Mouse (Mus musculus) heart, embryonic 15.5 days (tissue): ENCODE measurements at regions not wholly inside any gene's neighbourhood (a gene's known extent, or its start where the extent isn't known, plus 50 kb on each side); places are given as distances from the start of the nearest gene placed in this dataset.

Experiments
- ATAC-seq: fragments of 200-750 bp; cut with Nextera tagmentation; replicated peaks from 2 replicates; pipeline ENCODE4 v1.8.0; 2017; ENCODE audit warnings: low read depth, moderate TSS enrichment; ENCODE audit not compliant: insufficient number of reproducible peaks, insufficient read depth, low FRiP score
- H3K27ac ChIP-seq: fragments of 300-500 bp; sonication (generic); 2 replicates; pipeline ENCODE4 v1.5.1; 2015; ENCODE audit warnings: mild to moderate bottlenecking, inconsistent platforms
- H3K27me3 ChIP-seq: fragments of 300-500 bp; sonication (generic); 2 replicates; pipeline ENCODE4 v1.6.1; 2015; ENCODE audit warnings: inconsistent platforms
- H3K36me3 ChIP-seq: fragments of 300-500 bp; sonication (generic); 2 replicates; pipeline ENCODE4 v1.6.1; 2015; ENCODE audit warnings: mild to moderate bottlenecking, inconsistent platforms
- H3K4me1 ChIP-seq: fragments of 300-500 bp; sonication (generic); replicated peaks from 2 replicates; pipeline ENCODE4 v1.6.1; 2015; ENCODE audit warnings: inconsistent platforms
- H3K4me2 ChIP-seq: fragments of 300-500 bp; sonication (generic); 2 replicates; pipeline ENCODE4 v1.6.1; 2015; ENCODE audit warnings: inconsistent platforms, mild to moderate bottlenecking, moderate library complexity
- H3K4me3 ChIP-seq: fragments of 300-500 bp; sonication (generic); 2 replicates; pipeline ENCODE4 v1.5.1; 2015; ENCODE audit warnings: mild to moderate bottlenecking, inconsistent platforms
- H3K9ac ChIP-seq: fragments of 300-500 bp; sonication (generic); 2 replicates; pipeline ENCODE4 v1.6.1; 2015; ENCODE audit warnings: mild to moderate bottlenecking, inconsistent platforms
- H3K9me3 ChIP-seq: fragments of 300-500 bp; sonication (generic); replicated peaks from 2 replicates; pipeline ENCODE4 v1.6.1; 2016; ENCODE audit warnings: inconsistent platforms
- WGBS: fragments of 180-500 bp; shearing (Covaris S2); methylation state at CpG from one replicate; pipeline ENCODE4 v1.1.7; 2015; ENCODE audit warnings: mixed read lengths; 5-methylcytosine and 5-hydroxymethylcytosine counted together

DNA sequence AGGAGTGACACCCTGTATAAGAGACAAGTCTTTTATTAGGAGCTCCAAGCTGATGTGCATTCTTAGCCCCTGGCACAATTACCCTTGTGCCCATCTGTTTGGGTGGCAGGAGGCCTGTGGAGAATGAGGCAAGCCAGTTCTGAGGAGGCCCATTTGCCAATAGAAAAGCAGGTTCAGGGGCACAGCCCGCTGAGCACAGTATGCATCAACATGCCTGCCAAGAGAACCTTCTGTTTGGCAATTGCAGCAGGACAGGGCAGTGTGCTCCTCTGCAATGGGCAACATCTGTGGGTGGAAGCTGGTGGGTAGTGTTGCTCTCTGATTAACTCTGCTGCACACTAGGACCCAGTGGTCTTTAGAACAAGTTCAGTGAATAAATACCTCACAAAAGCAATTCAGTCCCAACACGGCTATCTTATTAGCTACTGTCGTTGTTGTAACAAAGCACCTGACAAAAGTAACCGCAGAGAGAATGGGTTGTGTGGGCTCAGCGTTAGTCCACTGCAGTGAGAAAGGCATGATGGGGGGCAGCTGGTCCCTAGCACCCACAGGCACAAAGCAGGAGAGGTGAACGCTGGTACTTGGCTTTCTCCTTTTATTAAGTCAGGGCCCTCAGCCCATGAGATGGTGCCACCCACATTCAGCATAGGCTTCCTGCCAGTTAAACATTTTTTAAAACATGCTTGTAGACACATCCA lies 187.3 kb upstream of the Tas2r119 start:
- no peak for ATAC-seq
- Histone ChIP-seq H3K9ac (no peak overlapping the region), H3K36me3 (no peaks in the 10 kb centered on the region), H3K4me2 (no peak overlapping the region), H3K4me3 (no peak overlapping the region), H3K9me3 (no peaks in the 10 kb centered on the region), H3K27me3 (no peaks in the 10 kb centered on the region), H3K4me1 (no peaks in the 10 kb centered on the region), H3K27ac (no peak overlapping the region)
- 74% methylated on average over 6 of the region's 6 CpGs for WGBS

DNA sequence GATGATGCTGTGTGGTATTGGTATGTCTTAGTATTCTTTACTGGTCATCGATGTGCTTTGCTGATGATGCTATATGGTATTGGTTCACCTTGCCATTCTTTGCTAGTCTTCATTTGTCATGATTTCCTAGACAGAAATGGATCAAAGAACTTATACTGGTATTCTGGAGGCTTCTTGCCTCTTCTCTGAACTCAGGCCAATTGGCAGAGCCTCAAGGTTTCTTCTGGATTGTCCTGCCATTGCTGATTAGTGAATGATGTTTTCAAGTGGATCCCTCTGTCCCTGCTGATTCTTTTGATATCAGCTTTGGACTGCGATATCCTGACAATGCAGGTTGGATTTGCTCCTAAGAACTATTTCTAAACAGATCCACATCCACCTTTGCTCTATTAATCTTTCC lies 179.1 kb upstream of the Tas2r119 start:
- Histone ChIP-seq H3K9me3 (no peaks in the 10 kb centered on the region), H3K4me2 (no peak overlapping the region), H3K36me3 (no peaks in the 10 kb centered on the region), H3K4me3 (no peak overlapping the region), H3K27me3 (no peaks in the 10 kb centered on the region), H3K4me1 (no peaks in the 10 kb centered on the region), H3K9ac (no peak overlapping the region), H3K27ac (no peak overlapping the region)
- 70% methylated on average over 2 of the region's 2 CpGs for WGBS
- no peak for ATAC-seq

DNA sequence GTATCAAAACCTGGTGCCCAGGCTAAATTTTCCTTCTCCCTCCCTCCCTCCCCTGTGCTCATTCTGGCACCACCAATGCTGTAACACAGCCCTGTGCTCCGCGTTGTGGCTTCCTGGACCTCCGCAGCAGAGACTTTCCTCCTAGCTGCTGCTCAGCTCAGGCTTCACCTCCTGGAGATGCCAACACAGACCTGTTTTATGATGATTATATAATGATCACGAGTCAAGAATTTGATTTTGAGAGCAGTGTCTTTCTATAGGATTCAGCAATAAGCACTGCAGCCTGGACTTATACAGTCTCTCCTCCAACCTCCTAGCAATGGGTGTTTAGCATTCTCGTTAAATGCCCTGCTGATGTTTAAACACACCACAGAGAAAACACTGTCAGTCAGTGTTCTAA lies 177.5 kb upstream of the Tas2r119 start:
- no peaks in the 10 kb centered on the region for H3K36me3 ChIP-seq
- no peak for ATAC-seq
- H3K27ac ChIP-seq: no peak overlapping the region
- H3K9me3 ChIP-seq: no peaks in the 10 kb centered on the region
- H3K4me3 ChIP-seq: no peak overlapping the region
- H3K4me1 ChIP-seq: 0 out of 2 replicates have a peak, but pooled peaks cover 5% of the 10 kb centered on the region
- WGBS: 70% methylated on average over 5 of the region's 5 CpGs
- H3K4me2 ChIP-seq: no peak overlapping the region
- no peak overlapping the region for H3K9ac ChIP-seq
- no peaks in the 10 kb centered on the region for H3K27me3 ChIP-seq

DNA sequence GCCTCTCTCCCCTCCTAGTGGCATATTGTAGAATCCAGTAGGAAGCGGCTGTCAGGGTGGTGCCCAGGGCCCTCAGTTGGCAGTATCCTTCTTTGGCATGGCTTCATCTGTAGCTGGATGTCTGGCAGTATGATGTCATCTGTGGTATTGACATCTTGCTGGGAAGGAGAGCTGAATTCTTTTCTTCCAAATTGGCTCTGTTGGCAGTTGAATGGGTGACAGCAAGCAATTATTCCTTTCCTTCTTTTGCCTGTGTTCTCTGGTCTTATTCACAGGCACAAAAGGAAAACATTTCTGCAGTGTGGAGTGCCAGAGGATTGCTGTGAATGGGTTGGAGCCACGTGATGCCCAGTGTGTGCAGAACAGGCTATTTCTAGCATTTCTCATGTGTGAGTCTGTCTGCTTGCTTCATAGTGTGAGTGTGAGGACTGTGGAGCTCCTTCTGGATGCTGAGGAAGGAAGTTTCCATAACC lies 174.1 kb upstream of the Tas2r119 start:
- H3K36me3 ChIP-seq: no peaks in the 10 kb centered on the region
- no peak overlapping the region for H3K4me3 ChIP-seq
- WGBS: 49% methylated on average over 2 of the region's 2 CpGs
- H3K9ac ChIP-seq: no peak overlapping the region
- no peak overlapping the region for H3K4me2 ChIP-seq
- H3K4me1 ChIP-seq: 0 out of 2 replicates have a peak, but pooled peaks cover 5% of the 10 kb centered on the region
- no peaks in the 10 kb centered on the region for H3K9me3 ChIP-seq
- no peak overlapping the region for H3K27ac ChIP-seq
- no peak for ATAC-seq
- H3K27me3 ChIP-seq: no peaks in the 10 kb centered on the region

DNA sequence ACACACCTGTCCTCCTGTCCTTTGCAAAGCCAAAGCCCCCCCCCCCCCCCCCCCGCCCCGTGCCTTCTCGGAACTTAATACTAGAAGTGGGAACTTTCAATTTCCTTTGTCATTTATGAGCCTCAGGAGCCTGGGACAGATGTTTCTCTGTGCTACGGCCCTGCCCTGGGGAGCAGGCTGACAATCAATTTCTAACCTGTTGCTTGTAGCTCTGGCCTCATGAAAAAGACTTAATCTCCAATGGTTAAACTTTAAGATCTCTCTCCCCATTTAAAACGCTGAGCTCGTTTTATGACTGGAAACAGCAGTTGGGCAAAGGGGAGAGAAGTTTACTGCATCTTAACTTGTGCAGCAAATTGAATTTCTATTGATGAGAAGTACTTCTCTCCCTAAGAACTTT lies 173.6 kb upstream of the Tas2r119 start:
- H3K36me3 ChIP-seq: no peaks in the 10 kb centered on the region
- H3K27me3 ChIP-seq: no peaks in the 10 kb centered on the region
- H3K27ac ChIP-seq: no peak overlapping the region
- H3K9ac ChIP-seq: no peak overlapping the region
- 0 out of 2 replicates have a peak, but pooled peaks cover 5% of the 10 kb centered on the region for H3K4me1 ChIP-seq
- H3K9me3 ChIP-seq: no peaks in the 10 kb centered on the region
- ATAC-seq: no peak
- no peak overlapping the region for H3K4me2 ChIP-seq
- WGBS: 58% methylated on average over 6 of the region's 6 CpGs
- no peak overlapping the region for H3K4me3 ChIP-seq

- H3K9me3 ChIP-seq: no peaks in the 10 kb centered on the region
- no peak overlapping the region for H3K4me3 ChIP-seq
- no peaks in the 10 kb centered on the region for H3K36me3 ChIP-seq
- no peak overlapping the region for H3K9ac ChIP-seq
- H3K4me1 ChIP-seq: 0 out of 2 replicates have a peak, but pooled peaks cover 5% of the 10 kb centered on the region
- ATAC-seq: no peak
- no peak overlapping the region for H3K4me2 ChIP-seq
- WGBS: 21% methylated on average over 5 of the region's 5 CpGs
- no peak overlapping the region for H3K27ac ChIP-seq
- H3K27me3 ChIP-seq: no peaks in the 10 kb centered on the region
Measured at GRCm38 (mm10) chr15:32005986-32006385, 171.1 kb upstream of the Tas2r119 start.

DNA sequence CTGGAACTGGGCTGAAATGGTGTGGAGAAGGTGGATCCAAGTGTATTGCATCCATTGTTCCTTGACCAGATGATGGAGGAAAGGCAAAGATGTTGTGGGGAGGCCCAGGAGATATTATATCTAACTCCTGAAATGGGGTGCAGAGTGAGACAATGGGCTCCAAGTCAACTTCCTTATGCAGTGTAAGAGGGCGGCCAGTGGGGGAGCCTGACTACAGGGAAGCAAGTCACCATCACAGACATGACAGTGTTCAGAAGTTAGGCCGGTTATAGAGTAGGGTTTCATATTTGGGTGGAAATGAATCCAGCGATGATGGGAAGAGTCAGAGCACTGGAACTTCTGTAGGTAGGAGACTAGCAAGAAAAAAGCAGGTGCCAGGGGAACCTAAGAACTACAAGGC lies 167.3 kb upstream of the Tas2r119 start:
- H3K9ac ChIP-seq: no peak overlapping the region
- 82% methylated on average over 3 of the region's 3 CpGs for WGBS

DNA sequence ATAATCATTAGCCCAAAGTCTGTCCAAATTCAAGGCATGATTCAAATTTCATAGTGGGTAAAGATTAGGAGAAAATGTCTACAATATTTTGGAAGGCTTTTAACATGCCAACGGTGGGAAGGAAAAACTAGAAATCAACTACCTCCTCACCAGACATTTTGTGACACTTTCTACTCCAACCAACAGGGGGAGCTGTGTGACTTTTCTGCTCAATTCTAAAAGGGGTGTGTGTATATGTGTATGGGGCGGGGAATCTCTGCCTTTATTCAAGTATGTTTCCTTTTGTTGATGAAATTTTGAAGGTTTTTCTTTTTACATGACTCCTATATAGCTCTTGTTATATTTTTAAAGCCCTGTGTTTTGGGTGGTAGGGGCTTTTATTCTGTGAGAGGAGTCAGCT lies 165.0 kb upstream of the Tas2r119 start:
- Histone ChIP-seq H3K9me3 (no peaks in the 10 kb centered on the region), H3K4me3 (no peak overlapping the region), H3K36me3 (no peaks in the 10 kb centered on the region), H3K4me2 (no peak overlapping the region), H3K27me3 (no peaks in the 10 kb centered on the region), H3K9ac (no peak overlapping the region), H3K4me1 (no peaks in the 10 kb centered on the region), H3K27ac (no peak overlapping the region)
- WGBS: 45% methylated on average over 2 of the region's 2 CpGs
- ATAC-seq: no peak

More for the DNA sequence above, 167.3 kb upstream of the Tas2r119 start:
- Histone ChIP-seq H3K27ac (no peak overlapping the region), H3K36me3 (no peaks in the 10 kb centered on the region), H3K9me3 (no peaks in the 10 kb centered on the region), H3K4me2 (no peak overlapping the region), H3K27me3 (no peaks in the 10 kb centered on the region), H3K4me1 (no peaks in the 10 kb centered on the region), H3K4me3 (no peak overlapping the region)
- no peak for ATAC-seq

GRCm38 (mm10) chr15:32012838-32013237 lies 164.3 kb upstream of the Tas2r119 start:
- H3K4me1 ChIP-seq: no peaks in the 10 kb centered on the region
- H3K27me3 ChIP-seq: no peaks in the 10 kb centered on the region
- no peak overlapping the region for H3K27ac ChIP-seq
- H3K9ac ChIP-seq: no peak overlapping the region
- no peak overlapping the region for H3K4me3 ChIP-seq
- ATAC-seq: no peak
- H3K4me2 ChIP-seq: no peak overlapping the region
- 60% methylated on average over 5 of the region's 5 CpGs for WGBS
- H3K36me3 ChIP-seq: no peaks in the 10 kb centered on the region
- no peaks in the 10 kb centered on the region for H3K9me3 ChIP-seq

DNA sequence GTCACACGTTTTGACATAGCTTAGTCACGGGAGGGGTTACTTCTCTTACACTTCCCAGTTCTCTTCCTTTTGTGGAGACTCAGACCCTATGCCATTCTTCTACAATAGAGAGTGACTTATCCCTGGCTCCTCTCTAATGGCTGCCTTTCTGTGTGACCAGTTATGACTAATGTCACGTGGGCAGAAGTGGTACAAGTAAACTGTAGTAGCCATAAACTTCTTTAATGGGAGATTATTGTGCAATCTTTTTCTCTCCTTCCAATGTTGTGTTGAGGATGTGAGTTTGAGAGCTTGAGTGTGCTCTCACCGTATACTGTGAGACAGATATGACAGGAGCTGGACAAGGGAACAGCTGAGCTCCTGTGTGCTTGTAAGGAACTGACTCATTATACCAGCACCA lies 161.9 kb upstream of the Tas2r119 start:
- no peak overlapping the region for H3K4me3 ChIP-seq
- H3K9me3 ChIP-seq: no peaks in the 10 kb centered on the region
- H3K36me3 ChIP-seq: no peaks in the 10 kb centered on the region
- no peaks in the 10 kb centered on the region for H3K4me1 ChIP-seq
- no peak overlapping the region for H3K9ac ChIP-seq
- no peaks in the 10 kb centered on the region for H3K27me3 ChIP-seq
- H3K27ac ChIP-seq: no peak overlapping the region
- 73% methylated on average over 4 of the region's 4 CpGs for WGBS
- ATAC-seq: no peak
- H3K4me2 ChIP-seq: no peak overlapping the region

GRCm38 (mm10) chr15:32020323-32021008 lies 156.6 kb upstream of the Tas2r119 start:
- Histone ChIP-seq H3K4me1 (0 out of 2 replicates have a peak, but pooled peaks cover 2% of the 10 kb centered on the region), H3K4me3 (no peak overlapping the region), H3K9me3 (no peaks in the 10 kb centered on the region), H3K27ac (no peak overlapping the region), H3K27me3 (no peaks in the 10 kb centered on the region), H3K36me3 (no peaks in the 10 kb centered on the region), H3K9ac (no peak overlapping the region), H3K4me2 (peak overlapping the region; percentile 19; the same call in 1 of the 2 replicates)
- ATAC-seq: no peak
- 39% methylated on average over 6 of the region's 6 CpGs for WGBS
